Mouse (Mus musculus) cortical plate, adult 2 months (tissue): ENCODE results near the gene Rabep1.

ENCODE experiments used
- CTCF ChIP-seq: fragments of 200-500 bp; IDR thresholded peaks from 2 replicates; pipeline ENCODE4 v1.5.1; 2011; ENCODE audit warnings: mild to moderate bottlenecking, control low read depth, low read length; ENCODE audit not compliant: insufficient read depth; ENCODE audit errors: extremely low read depth
- POLR2A ChIP-seq: fragments of 200-500 bp; IDR thresholded peaks from 2 replicates; pipeline ENCODE4 v1.6.1; 2011; ENCODE audit warnings: mild to moderate bottlenecking, low read length, control low read depth; ENCODE audit not compliant: insufficient read depth; ENCODE audit errors: extremely low read depth

- no peak for TF ChIP-seq CTCF
- TF ChIP-seq POLR2A: no peak; the same call in 1 of the 2 replicates
Measured at GRCm38 (mm10) chr11:70970560-70971540, 126.3 kb downstream of the Rabep1 start.
